Mouse (Mus musculus): ENCODE measurements around the gene Slc25a45. TPM values are rescaled to one million over a fixed set of nuclear protein-coding genes. Genes with fewer than 3 reads are reported as not detected.
A peak's percentile ranks its signal among the peaks of the same experiment; 100 is the strongest.
"Not testable (repeated sequence)": the region's sequence is repeated elsewhere in the genome, so short reads cannot be mapped to it uniquely, and the experiment has no call there.

Gene Slc25a45
- polyA plus RNA-seq, 1 experiment from 2014 or later: 5.9 TPM

DNA sequence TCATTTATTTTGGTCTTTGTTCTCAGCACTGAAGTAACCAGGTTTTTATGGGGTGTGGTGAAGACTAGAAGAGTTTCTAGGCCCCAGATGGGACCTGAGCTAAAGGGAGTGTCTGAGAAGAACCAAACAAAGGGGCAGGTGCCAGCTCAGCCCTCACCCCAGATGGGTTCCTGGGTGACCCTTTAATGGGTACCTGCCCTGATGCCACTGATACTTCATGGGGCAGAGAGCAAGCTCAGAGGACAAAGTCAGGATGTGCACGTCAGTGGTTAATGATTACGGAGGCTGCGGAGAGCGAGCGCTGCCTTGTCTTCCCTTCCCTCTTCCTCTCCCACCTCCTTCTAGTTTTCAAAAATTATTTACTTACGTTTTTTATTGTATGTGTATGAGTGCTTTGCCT, 3.5 kb downstream of the Slc25a45 start:
- H3K4me2 ChIP-seq (replicated peaks): no peak overlapping the region
- H3K4me1 ChIP-seq: peaks cover 21% of the 10 kb centered on the region
- no peaks in the 10 kb centered on the region for H3K36me3 ChIP-seq
- no peak for ATAC-seq (ENCODE audit: insufficient number of reproducible peaks, low FRiP score, low TSS enrichment, low read depth)
- no peaks in the 10 kb centered on the region for H3K9me3 ChIP-seq (replicated peaks)
- no peak overlapping the region for H3K4me3 ChIP-seq (replicated peaks)
- no peaks in the 10 kb centered on the region for H3K27me3 ChIP-seq
- WGBS: 95% methylated on average over 6 of the region's 6 CpGs
- no peak overlapping the region for H3K27ac ChIP-seq (replicated peaks)
- no peak overlapping the region for H3K9ac ChIP-seq

DNA sequence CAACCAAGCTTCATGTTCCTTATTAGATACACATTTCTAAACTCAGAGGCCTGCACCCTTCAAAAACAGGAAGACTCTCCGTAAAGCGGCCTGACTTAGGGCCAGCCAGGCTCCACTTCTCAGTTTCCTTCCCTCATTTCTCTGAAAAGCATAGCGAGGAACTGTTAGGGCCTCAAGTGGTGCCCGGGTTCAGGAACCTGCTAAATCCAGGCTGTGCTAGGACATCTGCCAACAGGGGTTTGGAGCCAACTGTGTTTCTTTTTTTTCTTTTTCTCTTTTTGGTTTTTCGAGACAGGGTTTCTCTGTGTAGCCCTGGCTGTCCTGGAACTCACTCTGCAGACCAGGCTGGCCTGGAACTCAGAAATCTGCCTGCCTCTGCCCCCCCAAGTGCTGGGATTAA, 4.5 kb downstream of the Slc25a45 start:
- not testable (repeated sequence) for H3K36me3 ChIP-seq; H3K9me3 ChIP-seq (replicated peaks); ATAC-seq (ENCODE audit: insufficient number of reproducible peaks, low FRiP score, low TSS enrichment, low read depth); H3K9ac ChIP-seq; H3K4me2 ChIP-seq (replicated peaks); H3K4me3 ChIP-seq (replicated peaks); H3K27me3 ChIP-seq
- peak overlapping the region; percentile 34; the same call in 1 of the 2 replicates for H3K27ac ChIP-seq (replicated peaks)
- H3K4me1 ChIP-seq: peaks cover 21% of the 10 kb centered on the region
- WGBS: 65% methylated on average over 5 of the region's 5 CpGs

- ATAC-seq (ENCODE audit: insufficient number of reproducible peaks, low FRiP score, low TSS enrichment, low read depth): no peak
- H3K9me3 ChIP-seq (replicated peaks): no peaks in the 10 kb centered on the region
- no peak overlapping the region for H3K9ac ChIP-seq
- H3K27me3 ChIP-seq: no peaks in the 10 kb centered on the region
- WGBS: 57% methylated on average over 1 of the region's 1 CpGs
- no peak overlapping the region for H3K4me3 ChIP-seq (replicated peaks)
- H3K4me1 ChIP-seq: peaks cover 6% of the 10 kb centered on the region; the same call in 1 of the 2 replicates
- no peak overlapping the region for H3K4me2 ChIP-seq (replicated peaks)
- no peak overlapping the region for H3K27ac ChIP-seq (replicated peaks)
- no peaks in the 10 kb centered on the region for H3K36me3 ChIP-seq
These were observed 6.3 kb downstream of the Slc25a45 start for GRCm38 (mm10) chr19:5883935-5884334.

DNA sequence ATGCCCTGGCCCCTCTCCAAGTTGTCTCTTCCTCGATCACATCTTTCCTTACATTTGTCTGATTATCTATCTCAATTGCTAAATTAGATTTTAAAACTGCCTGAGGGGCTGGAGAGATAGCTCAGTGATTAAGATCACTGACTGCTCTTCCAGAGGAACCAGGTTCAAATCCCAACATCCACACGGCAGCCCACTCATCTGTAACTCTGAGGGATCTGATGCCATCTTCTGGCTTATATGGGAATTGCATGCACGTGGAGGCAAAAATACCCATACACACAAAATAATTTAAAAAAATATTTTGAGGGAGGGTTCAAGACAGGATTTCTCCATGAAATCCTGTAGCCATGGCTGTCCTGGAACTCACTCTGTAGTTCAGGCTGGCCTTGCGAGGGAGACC, 8.2 kb downstream of the Slc25a45 start:
- Histone ChIP-seq H3K27ac (replicated peaks) (no peak overlapping the region), H3K4me2 (replicated peaks) (no peak overlapping the region), H3K27me3 (no peaks in the 10 kb centered on the region), H3K9me3 (replicated peaks) (no peaks in the 10 kb centered on the region), H3K4me1 (peaks cover 5% of the 10 kb centered on the region; the same call in 1 of the 2 replicates), H3K36me3 (no peaks in the 10 kb centered on the region), H3K4me3 (replicated peaks) (no peak overlapping the region), H3K9ac (no peak overlapping the region)
- no peak for ATAC-seq (ENCODE audit: insufficient number of reproducible peaks, low FRiP score, low TSS enrichment, low read depth)
- 51% methylated on average over 4 of the region's 4 CpGs for WGBS

DNA sequence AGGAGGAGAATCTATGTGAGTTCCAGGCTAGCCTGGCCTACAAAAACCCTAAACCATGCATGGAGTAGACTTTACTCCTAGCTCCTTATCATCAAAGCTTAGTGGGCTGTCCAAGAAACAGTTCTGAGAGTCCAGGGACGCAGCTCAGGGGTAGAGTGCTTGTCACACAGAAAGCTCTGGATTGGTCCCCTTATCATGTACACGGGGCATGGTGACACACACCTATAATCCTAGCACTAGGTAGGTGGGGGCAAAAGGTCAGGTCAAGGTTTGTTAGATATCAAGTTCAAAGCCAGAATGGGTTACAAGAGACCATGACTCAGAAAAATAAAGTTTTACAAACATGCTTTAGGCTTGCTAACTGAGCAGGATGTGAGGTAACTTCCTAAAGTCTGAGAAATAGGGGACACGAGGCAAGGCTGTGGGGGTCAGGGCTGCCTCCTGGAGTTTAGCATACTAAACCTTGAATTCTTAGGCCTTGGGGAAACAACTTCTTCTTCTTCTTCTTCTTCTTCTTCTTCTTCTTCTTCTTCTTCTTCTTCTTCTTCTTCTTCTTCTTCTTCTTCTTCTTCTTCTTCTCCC, 9.7 kb downstream of the Slc25a45 start:
- no peak overlapping the region for H3K27ac ChIP-seq (replicated peaks)
- H3K4me2 ChIP-seq (replicated peaks): no peak overlapping the region
- H3K9ac ChIP-seq: no peak overlapping the region
- WGBS: 73% methylated on average over 3 of the region's 3 CpGs
- peaks cover 2% of the 10 kb centered on the region; the same call in 1 of the 2 replicates for H3K4me1 ChIP-seq
- H3K9me3 ChIP-seq (replicated peaks): no peaks in the 10 kb centered on the region
- no peak overlapping the region for H3K4me3 ChIP-seq (replicated peaks)
- no peak for ATAC-seq (ENCODE audit: insufficient number of reproducible peaks, low FRiP score, low TSS enrichment, low read depth)
- H3K27me3 ChIP-seq: no peaks in the 10 kb centered on the region
- H3K36me3 ChIP-seq: peaks cover 6% of the 10 kb centered on the region; the same call in 1 of the 2 replicates

DNA sequence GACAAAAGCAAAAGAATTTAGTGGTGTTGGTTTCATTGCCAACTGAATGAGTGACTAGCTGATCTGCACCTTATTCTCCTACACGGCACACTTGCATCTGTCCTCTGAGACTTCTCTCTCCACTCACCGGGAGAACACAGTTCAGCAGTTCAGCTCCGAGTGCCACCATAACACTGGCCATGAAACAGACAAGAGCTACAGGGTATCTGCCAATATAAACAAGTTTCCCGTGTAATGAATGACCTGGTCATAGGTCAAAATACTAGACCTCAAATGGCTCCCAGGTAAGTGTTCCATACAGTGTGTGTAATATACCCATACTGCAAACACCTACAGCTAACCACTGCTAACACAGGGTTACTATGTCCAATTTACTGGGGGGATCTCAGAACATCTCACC, 11.6 kb downstream of the Slc25a45 start:
- H3K27me3 ChIP-seq: no peaks in the 10 kb centered on the region
- ATAC-seq (ENCODE audit: insufficient number of reproducible peaks, low FRiP score, low TSS enrichment, low read depth): no peak

DNA sequence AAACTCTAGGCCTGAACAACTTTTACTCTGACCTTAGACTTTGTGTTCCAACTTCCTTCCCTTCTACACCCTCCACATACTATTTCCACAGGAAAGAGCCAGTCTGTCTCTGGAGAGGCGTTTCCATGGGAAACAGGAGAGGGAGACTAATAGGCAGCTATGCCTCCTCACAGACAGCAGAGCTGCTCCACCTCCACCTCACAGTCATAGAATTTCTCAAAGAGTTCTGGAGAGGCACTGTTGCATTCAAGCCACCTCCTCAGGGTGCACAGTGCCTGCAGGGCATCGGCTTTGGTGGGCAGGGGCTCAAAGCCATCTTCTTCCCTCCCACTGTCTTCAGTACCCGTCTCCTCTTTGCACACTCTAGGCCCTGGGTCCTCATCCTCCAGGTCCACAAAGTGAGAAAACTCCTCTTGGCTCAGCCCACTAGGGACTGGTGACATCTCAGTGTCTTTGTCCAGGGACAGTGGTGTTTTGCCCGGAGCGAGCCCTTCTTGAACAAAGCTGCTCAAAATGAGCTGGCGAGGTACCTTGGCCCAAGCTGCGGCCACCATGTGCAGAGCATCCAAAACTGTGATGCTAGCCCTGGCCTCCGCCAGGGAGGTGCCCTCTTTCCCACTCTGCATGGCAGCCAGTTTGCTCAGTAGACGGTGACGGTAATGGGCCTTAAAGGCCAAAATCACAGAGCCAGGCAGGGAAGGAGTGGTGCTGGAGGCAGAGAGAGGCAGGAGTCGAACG, 14.1 kb downstream of the Slc25a45 start:
- no peak overlapping the region for H3K4me2 ChIP-seq (replicated peaks)
- H3K4me1 ChIP-seq: peaks cover 15% of the 10 kb centered on the region
- no peaks in the 10 kb centered on the region for H3K27me3 ChIP-seq
- H3K9ac ChIP-seq: no peak overlapping the region
- no peaks in the 10 kb centered on the region for H3K9me3 ChIP-seq (replicated peaks)
- H3K36me3 ChIP-seq: peaks cover 16% of the 10 kb centered on the region
- WGBS: 94% methylated on average over 12 of the region's 12 CpGs
- no peak overlapping the region for H3K4me3 ChIP-seq (replicated peaks)
- ATAC-seq (ENCODE audit: insufficient number of reproducible peaks, low FRiP score, low TSS enrichment, low read depth): no peak
- no peak overlapping the region for H3K27ac ChIP-seq (replicated peaks)

More for the DNA sequence above, 11.6 kb downstream of the Slc25a45 start:
- Histone ChIP-seq H3K36me3 (peaks cover 8% of the 10 kb centered on the region; the same call in 1 of the 2 replicates), H3K27ac (replicated peaks) (no peak overlapping the region), H3K9me3 (replicated peaks) (no peaks in the 10 kb centered on the region), H3K4me3 (replicated peaks) (no peak overlapping the region), H3K4me2 (replicated peaks) (no peak overlapping the region), H3K4me1 (peaks cover 14% of the 10 kb centered on the region), H3K9ac (no peak overlapping the region)
- WGBS: 74% methylated on average over 4 of the region's 4 CpGs

GRCm38 (mm10) chr19:5892262-5892661, 14.7 kb downstream of the Slc25a45 start:
- ATAC-seq (ENCODE audit: insufficient number of reproducible peaks, low FRiP score, low TSS enrichment, low read depth): no peak
- Histone ChIP-seq H3K36me3 (peaks cover 20% of the 10 kb centered on the region), H3K9ac (no peak overlapping the region), H3K27me3 (no peaks in the 10 kb centered on the region), H3K27ac (replicated peaks) (no peak overlapping the region), H3K4me2 (replicated peaks) (no peak overlapping the region), H3K9me3 (replicated peaks) (no peaks in the 10 kb centered on the region), H3K4me1 (peaks cover 15% of the 10 kb centered on the region), H3K4me3 (replicated peaks) (no peak overlapping the region)
- 92% methylated on average over 7 of the region's 7 CpGs for WGBS

- H3K4me1 ChIP-seq: peaks cover 15% of the 10 kb centered on the region
- no peak overlapping the region; the same call in 1 of the 2 replicates for H3K9ac ChIP-seq
- no peak for ATAC-seq (ENCODE audit: insufficient number of reproducible peaks, low FRiP score, low TSS enrichment, low read depth)
- H3K27me3 ChIP-seq: no peaks in the 10 kb centered on the region
- WGBS: 94% methylated on average over 13 of the region's 13 CpGs
- H3K4me2 ChIP-seq (replicated peaks): peak overlapping the region; percentile 86
- peaks cover 24% of the 10 kb centered on the region for H3K36me3 ChIP-seq
- H3K4me3 ChIP-seq (replicated peaks): peak overlapping the region; percentile 60; the same call in 1 of the 2 replicates
- no peak overlapping the region for H3K27ac ChIP-seq (replicated peaks)
- no peaks in the 10 kb centered on the region for H3K9me3 ChIP-seq (replicated peaks)
These were observed 15.1 kb downstream of the Slc25a45 start for GRCm38 (mm10) chr19:5892735-5893134.

- Histone ChIP-seq H3K27me3 (no peaks in the 10 kb centered on the region), H3K36me3 (peaks cover 29% of the 10 kb centered on the region), H3K9ac (peak overlapping the region; percentile 57), H3K4me3 (replicated peaks) (peak overlapping the region; percentile 60), H3K27ac (replicated peaks) (peak overlapping the region; percentile 51; the same call in 1 of the 2 replicates), H3K4me1 (peaks cover 15% of the 10 kb centered on the region), H3K9me3 (replicated peaks) (no peaks in the 10 kb centered on the region), H3K4me2 (replicated peaks) (peak overlapping the region; percentile 86)
- peak; percentile 9; the same call in 1 of the 2 replicates for ATAC-seq (ENCODE audit: insufficient number of reproducible peaks, low FRiP score, low TSS enrichment, low read depth)
- WGBS: 7% methylated on average over 31 of the region's 31 CpGs
These were observed 15.8 kb downstream of the Slc25a45 start for GRCm38 (mm10) chr19:5893282-5894001.

- Histone ChIP-seq H3K4me1 (peaks cover 15% of the 10 kb centered on the region), H3K9ac (peak within 1 kb of the TSS; percentile 57), H3K4me3 (replicated peaks) (peak within 1 kb of the TSS; percentile 60), H3K4me2 (replicated peaks) (peak within 1 kb of the TSS; percentile 86), H3K27me3 (no peaks in the 10 kb centered on the region), H3K27ac (replicated peaks) (peak within 1 kb of the TSS; percentile 51; the same call in 1 of the 2 replicates), H3K9me3 (replicated peaks) (no peaks in the 10 kb centered on the region), H3K36me3 (peaks cover 32% of the 10 kb centered on the region)
- ATAC-seq (ENCODE audit: insufficient number of reproducible peaks, low FRiP score, low TSS enrichment, low read depth): peak; percentile 96
- WGBS: 3% methylated on average over 29 of the region's 36 CpGs
These were observed 16.5 kb downstream of the Slc25a45 start, which contains the start of gene Tigd3 for GRCm38 (mm10) chr19:5894002-5894678. Gene Tigd3 (minus strand): TSS chr19:5894149.

Data from embryonic facial prominence, embryonic 15.5 days (tissue).